Mouse (Mus musculus) common myeloid progenitor, adult 5-6 weeks (primary cell): ENCODE data around the gene Foxn2. TPM values are rescaled to one million over a fixed set of nuclear protein-coding genes. Genes with fewer than 3 reads are reported as not detected.

Experiments used
- ATAC-seq: replicated peaks from 2 replicates; pipeline ENCODE4 v1.8.0; 2016; ENCODE audit warnings: low read depth, mild to moderate bottlenecking, moderate TSS enrichment, inconsistent platforms; ENCODE audit not compliant: poor library complexity, severe bottlenecking
- total RNA-seq: library from RNA; stranded (forward); fragments of 200-1000, 187-1606 nt; gene quantifications from 2 replicates; pipeline ENCODE4 v1.2.3, GENCODE M21; 2017

Foxn2 gene
- total RNA-seq, 1 experiment from 2014 or later: 46.0 TPM

DNA sequence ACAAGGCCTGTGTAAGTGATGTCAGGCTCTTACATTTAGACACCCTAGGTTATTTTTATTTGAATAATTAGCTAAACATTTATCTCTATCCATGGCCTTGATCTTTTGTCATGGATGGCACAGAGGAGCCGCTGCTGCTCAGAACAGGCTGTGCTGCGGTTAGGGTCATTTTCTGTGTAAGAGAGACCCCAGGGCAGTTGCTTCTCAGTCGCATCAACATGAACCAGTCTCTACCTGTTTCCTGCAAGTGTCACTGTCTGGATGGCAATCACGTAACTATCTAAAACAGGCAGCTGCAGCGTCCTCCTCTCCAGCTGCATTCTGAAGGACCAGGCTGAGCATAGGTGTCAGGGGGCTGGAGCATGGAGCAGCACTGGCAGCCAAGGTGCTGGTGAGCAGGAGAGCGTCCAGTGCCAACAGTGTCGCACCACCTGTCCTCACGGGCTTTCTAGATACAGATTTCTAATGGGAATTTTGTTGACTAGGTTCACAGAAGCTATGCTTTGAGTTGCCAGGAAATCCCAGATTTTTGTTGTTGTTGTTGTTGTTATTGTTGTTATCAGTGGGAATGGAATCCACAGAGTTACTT is 97.4 kb downstream of the Foxn2 start:
- no peak for ATAC-seq

Other genes with a start within 250 kb of the Foxn2 start
- 40.4 and 41.8 TPM in 2 replicates for gene Ppp1r21, start 89.4 kb downstream of the Foxn2 start, total RNA-seq
- not detected in 2 replicates for gene Ston1, start 157.0 kb downstream of the Foxn2 start, total RNA-seq
- not detected in 2 replicates for gene Gtf2a1l, start 227.9 kb downstream of the Foxn2 start, total RNA-seq